Mouse (Mus musculus) bone marrow macrophage, adult 2 months (primary cell): ENCODE results near the gene Epb41l2. TPM values are rescaled to one million over a fixed set of nuclear protein-coding genes. Genes with fewer than 3 reads are reported as not detected.

Experiments used
- H3K27ac ChIP-seq: 2 replicates; pipeline ENCODE4 v1.5.1; 2012; ENCODE audit warnings: low read depth, low read length; ENCODE audit not compliant: insufficient read depth
- H3K4me1 ChIP-seq: 2 replicates; pipeline ENCODE4 v1.6.1; 2012; ENCODE audit warnings: low read length; ENCODE audit not compliant: control insufficient read depth, insufficient read depth
- H3K4me3 ChIP-seq: 2 replicates; pipeline ENCODE4 v1.5.1; 2012; ENCODE audit warnings: mild to moderate bottlenecking, low read length, moderate library complexity; ENCODE audit not compliant: insufficient read depth
- CTCF ChIP-seq: IDR thresholded peaks from 2 replicates; pipeline ENCODE4 v1.5.1; 2012; ENCODE audit warnings: low read depth, mild to moderate bottlenecking, low read length, moderate library complexity
- POLR2A ChIP-seq: IDR thresholded peaks from 2 replicates; pipeline ENCODE4 v1.6.1; 2012; ENCODE audit warnings: mild to moderate bottlenecking, low read depth, low read length, borderline replicate concordance
- polyA plus RNA-seq: library from polyadenylated mRNA; stranded (reverse); fragments of >200 nt; gene quantifications from 2 replicates; pipeline ENCODE4 v1.2.4, GENCODE M21; 2012; ENCODE audit not compliant: missing spikeins, insufficient read depth, insufficient read length

Gene Epb41l2
- polyA plus RNA-seq, 1 experiment = 97.2 TPM

DNA sequence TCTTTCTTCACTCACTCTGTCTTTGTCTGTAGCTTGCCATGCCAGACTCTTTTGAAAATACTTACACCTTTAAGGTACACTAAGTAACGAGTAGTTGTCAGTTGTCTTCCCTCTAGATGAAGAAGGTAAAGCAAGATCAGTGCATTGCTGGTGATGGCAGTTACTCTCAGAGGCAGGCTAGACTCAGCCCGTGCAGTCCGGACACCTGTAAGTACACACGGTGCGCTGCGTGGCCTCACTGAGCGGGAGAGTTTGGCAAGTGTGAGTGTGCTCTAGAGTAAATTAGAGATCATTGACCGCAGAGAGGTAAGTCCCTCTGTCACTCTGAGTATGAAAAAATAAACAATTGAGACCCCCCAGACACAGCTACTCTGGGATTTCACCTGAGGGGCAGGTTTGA, 46.0 kb downstream of the Epb41l2 start:
- H3K27ac ChIP-seq = no peak overlapping the region
- no peak for TF ChIP-seq POLR2A
- no peak for TF ChIP-seq CTCF
- peaks cover 10% of the 10 kb centered on the region for H3K4me1 ChIP-seq
- no peak overlapping the region for H3K4me3 ChIP-seq

DNA sequence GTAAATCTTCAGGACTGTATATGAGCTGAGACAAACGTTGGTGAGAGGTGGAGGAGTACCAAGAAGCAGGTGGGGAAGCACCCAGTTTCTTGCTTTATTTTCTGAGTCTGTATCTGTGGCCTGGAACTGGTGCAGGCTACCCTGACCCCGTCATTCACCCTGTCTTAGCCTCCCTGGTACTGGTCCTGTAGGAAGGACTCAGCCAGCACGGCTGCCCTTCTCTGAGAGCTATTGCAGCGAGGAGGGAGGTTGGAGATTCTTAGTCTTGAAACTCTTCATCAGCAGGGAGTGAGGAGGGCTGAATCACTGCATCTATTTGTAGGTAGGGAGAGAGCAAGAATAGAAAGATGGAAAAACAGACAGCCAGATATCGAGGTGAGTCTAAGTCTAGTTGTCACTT, 47.1 kb downstream of the Epb41l2 start:
- Histone ChIP-seq H3K27ac (no peak overlapping the region), H3K4me3 (no peak overlapping the region), H3K4me1 (peaks cover 15% of the 10 kb centered on the region)
- no peak for TF ChIP-seq CTCF
- TF ChIP-seq POLR2A = no peak

DNA sequence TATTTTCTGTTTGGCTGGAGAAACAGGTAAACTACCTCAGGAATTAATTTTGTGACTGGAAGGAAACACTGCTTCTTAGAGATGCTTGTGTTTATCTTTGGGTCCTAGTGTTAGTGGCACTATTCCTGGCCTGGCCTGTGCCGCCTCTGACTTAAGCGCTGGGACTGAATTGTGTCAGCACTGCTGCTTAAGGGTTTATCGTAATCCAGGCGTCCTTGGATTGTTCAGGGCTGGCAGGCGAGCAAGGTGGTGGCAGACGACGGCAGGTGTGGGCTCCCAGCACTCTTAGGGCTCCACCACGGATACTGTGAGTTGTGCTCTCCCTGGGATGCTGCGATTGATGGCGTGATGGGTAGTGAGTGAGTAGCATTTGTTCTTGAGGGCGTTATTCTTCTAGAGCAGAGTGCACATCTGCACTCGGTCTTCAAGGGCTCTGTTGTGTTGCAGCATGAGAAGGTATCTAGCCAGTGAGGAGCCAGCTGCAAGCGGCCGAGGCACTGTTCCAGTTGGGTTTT, 48.6 kb downstream of the Epb41l2 start:
- Histone ChIP-seq H3K4me3 (no peak overlapping the region), H3K27ac (no peak overlapping the region), H3K4me1 (peaks cover 15% of the 10 kb centered on the region)
- no peak for TF ChIP-seq CTCF

DNA sequence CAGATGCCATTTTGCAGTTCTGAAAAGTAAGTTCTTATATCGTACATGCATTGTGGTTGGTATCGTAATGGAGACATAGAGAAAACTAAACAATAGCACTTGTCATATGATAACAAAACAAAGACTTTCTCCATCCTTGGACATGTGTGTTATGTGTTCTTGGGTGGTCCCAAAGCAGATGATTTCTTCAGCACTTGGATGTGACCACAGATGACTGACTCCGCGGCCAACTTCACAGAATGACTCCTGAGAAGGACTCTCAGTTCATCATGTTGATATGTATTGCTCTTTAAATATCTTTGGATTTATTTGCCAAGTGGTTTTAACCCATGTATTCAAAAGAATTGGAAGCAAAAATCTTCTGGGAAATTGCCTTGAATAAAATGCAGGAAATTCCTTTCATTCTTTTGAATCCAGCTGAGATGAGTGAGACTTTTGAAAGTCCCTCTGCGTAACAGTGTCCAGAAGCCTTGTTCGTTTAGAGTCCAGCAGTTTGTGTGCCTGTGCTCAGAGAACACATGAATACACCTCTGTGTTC, 52.3 kb downstream of the Epb41l2 start:
- Histone ChIP-seq H3K27ac (no peak overlapping the region), H3K4me1 (peaks cover 14% of the 10 kb centered on the region), H3K4me3 (no peak overlapping the region)
- TF ChIP-seq POLR2A (no peak), CTCF (no peak)

DNA sequence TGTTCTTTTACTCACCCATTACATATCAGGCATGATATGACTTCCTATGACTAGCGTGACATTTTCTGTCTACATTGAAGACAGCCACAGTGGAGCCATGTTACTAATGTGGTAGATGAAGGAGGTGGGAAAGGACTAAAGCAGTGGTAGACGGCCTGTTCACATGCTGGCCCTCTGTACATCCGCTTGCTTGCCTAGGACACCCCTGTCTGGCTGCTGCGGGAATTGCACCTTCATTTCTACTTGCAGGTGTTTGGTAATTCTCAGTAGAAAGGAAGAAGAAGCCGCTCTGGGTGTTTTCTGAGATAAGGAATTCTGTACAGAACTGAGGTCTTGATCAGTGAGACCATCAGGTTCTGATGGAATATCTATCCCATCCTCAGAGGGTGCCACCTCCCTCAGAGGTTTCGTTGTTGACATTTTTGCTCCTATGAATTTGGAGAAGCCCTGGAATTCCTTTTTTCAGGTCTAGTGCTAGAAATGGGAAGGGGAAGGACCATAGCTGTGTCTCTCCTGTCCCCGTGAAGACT, 55.7 kb downstream of the Epb41l2 start:
- Histone ChIP-seq H3K4me3 (no peak overlapping the region), H3K27ac (no peak overlapping the region), H3K4me1 (peaks cover 14% of the 10 kb centered on the region)
- TF ChIP-seq CTCF (no peak), POLR2A (no peak)

DNA sequence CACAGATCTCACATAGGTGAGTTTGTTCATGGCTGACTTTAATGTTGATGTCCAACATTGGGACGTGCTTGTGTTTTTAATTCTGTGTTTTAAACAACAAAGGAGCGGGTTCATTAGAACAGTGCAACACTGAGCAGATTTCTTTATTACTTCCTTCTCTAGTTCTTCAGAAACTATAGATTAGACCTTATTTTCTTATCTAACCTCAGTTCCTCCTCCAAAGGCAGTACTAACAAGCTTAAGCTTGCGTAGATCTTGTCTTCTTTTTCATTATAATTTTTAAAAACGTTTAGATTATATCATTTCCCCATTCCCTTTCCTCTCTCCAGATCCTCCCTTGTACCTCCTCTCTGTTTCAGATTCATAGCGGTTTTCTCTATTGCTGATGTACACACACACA, 57.1 kb downstream of the Epb41l2 start:
- Histone ChIP-seq H3K4me1 (peaks cover 6% of the 10 kb centered on the region), H3K4me3 (no peak overlapping the region), H3K27ac (no peak overlapping the region)
- TF ChIP-seq CTCF (no peak), POLR2A (no peak)

DNA sequence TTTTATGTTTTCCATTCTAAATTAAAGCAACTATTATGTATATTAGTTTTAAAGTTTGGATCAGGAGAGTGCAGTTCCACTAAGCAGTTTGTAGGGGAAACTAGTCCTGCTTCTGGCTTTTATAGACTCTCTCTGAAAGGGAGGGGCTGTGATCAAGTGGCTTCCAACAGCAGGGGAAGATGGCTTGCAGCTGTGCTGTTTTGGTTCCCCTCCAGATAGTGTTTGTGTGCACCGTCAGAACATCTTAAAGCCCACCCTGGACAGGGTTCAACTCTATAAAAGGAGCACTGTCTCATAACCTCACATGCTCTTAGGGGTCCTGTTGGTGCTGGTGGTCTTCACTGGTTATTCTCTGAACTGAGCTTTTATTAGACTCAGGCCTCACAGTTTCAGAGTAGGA, 66.5 kb downstream of the Epb41l2 start:
- H3K4me1 ChIP-seq = peaks cover 10% of the 10 kb centered on the region
- no peak overlapping the region for H3K4me3 ChIP-seq
- no peak overlapping the region for H3K27ac ChIP-seq
- TF ChIP-seq POLR2A (no peak), CTCF (no peak)

DNA sequence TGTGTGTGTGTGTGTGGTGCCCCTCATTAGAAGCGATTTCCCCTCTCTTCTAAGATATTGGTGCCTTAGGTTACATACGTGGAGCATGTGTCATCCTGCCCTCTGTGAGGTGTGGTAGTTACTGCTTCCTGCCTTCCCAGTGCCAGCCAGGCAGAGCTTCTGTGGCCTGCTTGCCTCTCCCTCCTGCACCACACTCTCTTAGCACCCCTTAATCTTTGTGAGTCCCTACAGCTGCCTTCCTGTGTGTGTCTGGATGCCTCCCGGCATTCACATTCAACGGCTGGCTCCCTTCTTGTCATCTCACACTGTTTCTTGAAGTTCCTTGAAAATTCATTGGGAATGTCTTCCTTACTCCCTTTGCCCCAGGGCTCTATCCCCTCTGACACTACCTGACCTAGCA, 67.2 kb downstream of the Epb41l2 start:
- H3K4me3 ChIP-seq = no peak overlapping the region
- no peak overlapping the region for H3K27ac ChIP-seq
- H3K4me1 ChIP-seq = peaks cover 10% of the 10 kb centered on the region
- TF ChIP-seq POLR2A (no peak), CTCF (no peak)

DNA sequence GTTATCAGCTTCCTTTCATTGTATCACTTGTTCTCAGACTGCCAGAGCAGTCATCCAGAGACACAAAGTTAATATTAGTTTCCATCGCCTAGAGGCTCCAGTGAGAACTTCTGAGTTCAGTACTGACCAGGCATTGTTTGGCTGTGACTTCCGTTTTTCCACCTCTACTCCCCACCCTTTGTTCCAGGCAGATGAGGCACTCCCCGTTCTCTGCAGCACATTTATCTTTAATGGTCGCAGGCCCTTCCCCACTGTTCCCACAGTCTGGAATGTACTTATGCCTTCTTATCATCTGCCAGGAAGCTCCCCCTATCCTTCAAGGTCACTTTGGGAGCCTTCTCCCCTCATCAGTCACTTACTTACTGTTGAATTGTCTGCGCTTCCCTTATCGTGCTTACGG, 67.9 kb downstream of the Epb41l2 start:
- Histone ChIP-seq H3K4me1 (peaks cover 16% of the 10 kb centered on the region), H3K27ac (no peak overlapping the region), H3K4me3 (no peak overlapping the region)
- no peak for TF ChIP-seq CTCF
- no peak for TF ChIP-seq POLR2A

DNA sequence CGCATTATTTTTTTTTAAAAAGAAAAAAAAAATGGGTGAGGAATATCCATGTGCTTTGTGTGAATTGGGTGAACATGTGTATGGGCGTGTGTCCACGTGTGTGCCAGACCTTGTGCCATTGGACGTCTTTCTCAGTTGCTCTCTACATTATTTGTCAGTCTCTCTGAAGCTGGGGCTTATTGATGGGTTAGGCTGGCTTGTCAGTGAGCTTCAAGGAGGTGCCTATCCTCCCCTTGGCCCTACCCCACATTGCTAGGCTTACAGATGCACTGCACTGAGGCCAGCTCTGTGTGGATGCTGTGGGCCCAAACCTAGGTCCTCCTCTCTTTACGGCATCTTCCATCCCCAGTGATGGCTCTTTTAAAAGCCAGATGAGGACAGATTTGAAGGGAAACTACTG, 69.1 kb downstream of the Epb41l2 start:
- no peak overlapping the region for H3K4me3 ChIP-seq
- no peak for TF ChIP-seq POLR2A
- no peak for TF ChIP-seq CTCF
- no peak overlapping the region for H3K27ac ChIP-seq
- peaks cover 25% of the 10 kb centered on the region for H3K4me1 ChIP-seq
